Mouse (Mus musculus): ENCODE results near the gene Il27ra.

- TF ChIP-seq POLR2A (IDR thresholded peaks at IDR 0.05; ENCODE audit: insufficient read depth, low read depth, low read length), result no peak
- TF ChIP-seq CTCF (IDR thresholded peaks at IDR 0.05), result no peak
- no peak for TF ChIP-seq EP300 (IDR thresholded peaks at IDR 0.05; ENCODE audit: insufficient read depth, low read depth, low read length)
Observed at GRCm38 (mm10) chr8:83982449-83982848, 59.9 kb downstream of the Il27ra start.

Data from heart, adult 2 months (tissue).